Mouse (Mus musculus) embryo, embryonic 11 days (tissue): ENCODE measurements around the gene Nme7.

Experiments used
- DNase-seq: peaks from one replicate; pipeline ENCODE4 v3.0.0-alpha.2; 2015

Gene Nme7

GRCm38 (mm10) chr1:164320731-164321130 lies 16.8 kb downstream of the Nme7 start:
- DNase-seq: no peak

GRCm38 (mm10) chr1:164321408-164321807 lies 17.5 kb downstream of the Nme7 start:
- no peak for DNase-seq

- no peak for DNase-seq
These were observed 19.2 kb downstream of the Nme7 start for GRCm38 (mm10) chr1:164322987-164323650.

GRCm38 (mm10) chr1:164324221-164324620 lies 20.3 kb downstream of the Nme7 start:
- no peak for DNase-seq

- no peak for DNase-seq
These were observed 21.0 kb downstream of the Nme7 start for GRCm38 (mm10) chr1:164324878-164325277.

GRCm38 (mm10) chr1:164326600-164327155 lies 22.8 kb downstream of the Nme7 start:
- no peak for DNase-seq

GRCm38 (mm10) chr1:164327764-164328163 lies 23.8 kb downstream of the Nme7 start:
- DNase-seq: no peak

GRCm38 (mm10) chr1:164332559-164332958 lies 28.6 kb downstream of the Nme7 start:
- DNase-seq: no peak

GRCm38 (mm10) chr1:164335435-164335834 lies 31.5 kb downstream of the Nme7 start:
- no peak for DNase-seq

- DNase-seq: no peak
These were observed 31.9 kb downstream of the Nme7 start for GRCm38 (mm10) chr1:164335846-164336245.

GRCm38 (mm10) chr1:164342161-164342560 lies 38.2 kb downstream of the Nme7 start:
- DNase-seq: no peak

- DNase-seq: no peak
These were observed 49.5 kb downstream of the Nme7 start for GRCm38 (mm10) chr1:164353443-164353842.

GRCm38 (mm10) chr1:164357995-164358394 lies 54.1 kb downstream of the Nme7 start:
- DNase-seq: no peak

- DNase-seq: no peak
These were observed 58.1 kb downstream of the Nme7 start for GRCm38 (mm10) chr1:164361997-164362396.

GRCm38 (mm10) chr1:164366156-164367128 lies 62.5 kb downstream of the Nme7 start:
- peak; percentile 73 for DNase-seq

GRCm38 (mm10) chr1:164368152-164368551 lies 64.2 kb downstream of the Nme7 start:
- DNase-seq: no peak

GRCm38 (mm10) chr1:164369781-164370180 lies 65.9 kb downstream of the Nme7 start:
- DNase-seq: no peak

- no peak for DNase-seq
These were observed 69.1 kb downstream of the Nme7 start for GRCm38 (mm10) chr1:164373029-164373428.

GRCm38 (mm10) chr1:164374020-164374419 lies 70.1 kb downstream of the Nme7 start:
- DNase-seq: no peak

GRCm38 (mm10) chr1:164375626-164376025 lies 71.7 kb downstream of the Nme7 start:
- DNase-seq: no peak

- no peak for DNase-seq
These were observed 73.0 kb downstream of the Nme7 start for GRCm38 (mm10) chr1:164376761-164377487.

- no peak for DNase-seq
These were observed 79.7 kb downstream of the Nme7 start for GRCm38 (mm10) chr1:164383621-164384020.

- no peak for DNase-seq
These were observed 80.4 kb downstream of the Nme7 start for GRCm38 (mm10) chr1:164384354-164384753.
